Mouse (Mus musculus): ENCODE results near the gene Lpcat2b. TPM values are rescaled to one million over a fixed set of nuclear protein-coding genes. Genes with fewer than 3 reads are reported as not detected.
"Not testable (repeated sequence)": the region's sequence is repeated elsewhere in the genome, so short reads cannot be mapped to it uniquely, and the experiment has no call there.

The Lpcat2b gene
- not detected in 2 replicates for polyA plus RNA-seq (2015; fragmentation: Nextera tagmentation; extraction: Ambion mirVana)

GRCm38 (mm10) chr5:107431249-107431648 is at the start of gene Lpcat2b:
Lpcat2b (plus strand) TSS chr5:107431549.
- WGBS = 79% methylated on average over 3 of the region's 3 CpGs

GRCm38 (mm10) chr5:107386448-107386847 is 44.9 kb upstream of the Lpcat2b start:
- H3K4me2 ChIP-seq (replicated peaks); H3K9me3 ChIP-seq; H3K4me1 ChIP-seq (replicated peaks); H3K9ac ChIP-seq; H3K4me3 ChIP-seq (replicated peaks); H3K27ac ChIP-seq; H3K27me3 ChIP-seq (replicated peaks); ATAC-seq; H3K36me3 ChIP-seq: not testable (repeated sequence)

More at GRCm38 (mm10) chr5:107431249-107431648, at the start of gene Lpcat2b:
- ATAC-seq = no peak
- H3K27me3 ChIP-seq (replicated peaks) = no peaks in the 10 kb centered on the region
- H3K4me3 ChIP-seq (replicated peaks) = no peak within 1 kb of the TSS
- H3K36me3 ChIP-seq = no peaks in the 10 kb centered on the region
- no peak within 1 kb of the TSS for H3K4me2 ChIP-seq (replicated peaks)
- no peaks in the 10 kb centered on the region for H3K4me1 ChIP-seq (replicated peaks)
- no peak within 1 kb of the TSS for H3K27ac ChIP-seq
- H3K9me3 ChIP-seq = no peaks in the 10 kb centered on the region
- no peak within 1 kb of the TSS for H3K9ac ChIP-seq

- H3K36me3 ChIP-seq = no peaks in the 10 kb centered on the region; the same call in 1 of the 2 replicates
- no peaks in the 10 kb centered on the region for H3K4me1 ChIP-seq (replicated peaks)
- whole genome bisulfite sequencing = 91% methylated on average over 1 of the region's 1 CpGs
- no peak overlapping the region for H3K27ac ChIP-seq
- H3K27me3 ChIP-seq (replicated peaks) = no peaks in the 10 kb centered on the region
- H3K9me3 ChIP-seq = no peaks in the 10 kb centered on the region
- H3K4me3 ChIP-seq (replicated peaks) = no peak overlapping the region
- no peak overlapping the region for H3K9ac ChIP-seq
- ATAC-seq = no peak
- no peak overlapping the region for H3K4me2 ChIP-seq (replicated peaks)
Observed at GRCm38 (mm10) chr5:107387788-107388187, 43.6 kb upstream of the Lpcat2b start.

- Histone ChIP-seq H3K4me1 (replicated peaks) (no peaks in the 10 kb centered on the region), H3K9ac (no peak overlapping the region), H3K4me2 (replicated peaks) (no peak overlapping the region), H3K9me3 (no peaks in the 10 kb centered on the region), H3K36me3 (no peaks in the 10 kb centered on the region), H3K4me3 (replicated peaks) (no peak overlapping the region), H3K27ac (no peak overlapping the region), H3K27me3 (replicated peaks) (no peaks in the 10 kb centered on the region)
- WGBS = 93% methylated on average over 2 of the region's 2 CpGs
- ATAC-seq = no peak
Observed at GRCm38 (mm10) chr5:107389373-107389772, 42.0 kb upstream of the Lpcat2b start.

GRCm38 (mm10) chr5:107394437-107394836 is 36.9 kb upstream of the Lpcat2b start:
- H3K9ac ChIP-seq = no peak overlapping the region
- ATAC-seq = no peak
- no peaks in the 10 kb centered on the region for H3K4me1 ChIP-seq (replicated peaks)
- no peaks in the 10 kb centered on the region for H3K9me3 ChIP-seq
- H3K4me3 ChIP-seq (replicated peaks) = no peak overlapping the region
- H3K27ac ChIP-seq = no peak overlapping the region
- H3K27me3 ChIP-seq (replicated peaks) = no peaks in the 10 kb centered on the region
- 72% methylated on average over 2 of the region's 2 CpGs for WGBS
- no peak overlapping the region for H3K4me2 ChIP-seq (replicated peaks)
- no peaks in the 10 kb centered on the region for H3K36me3 ChIP-seq

- 26% methylated on average over 5 of the region's 5 CpGs for WGBS
- no peaks in the 10 kb centered on the region; the same call in 1 of the 2 replicates for H3K4me1 ChIP-seq (replicated peaks)
Observed at GRCm38 (mm10) chr5:107402436-107402835, 28.9 kb upstream of the Lpcat2b start, which contains the start of gene Ephx4. Ephx4 (plus strand) TSS chr5:107402736.

GRCm38 (mm10) chr5:107403011-107403946 is 28.1 kb upstream of the Lpcat2b start:
- peak; percentile 80 for ATAC-seq
- H3K4me1 ChIP-seq (replicated peaks) = no peaks in the 10 kb centered on the region; the same call in 1 of the 2 replicates
- peak overlapping the region; percentile 99 for H3K4me2 ChIP-seq (replicated peaks)
- no peaks in the 10 kb centered on the region for H3K36me3 ChIP-seq
- H3K4me3 ChIP-seq (replicated peaks) = peak overlapping the region; percentile 56
- peaks cover 13% of the 10 kb centered on the region for H3K27me3 ChIP-seq (replicated peaks)
- no peaks in the 10 kb centered on the region for H3K9me3 ChIP-seq
- WGBS = under 1% methylated on average over 80 of the region's 80 CpGs
- H3K9ac ChIP-seq = peak overlapping the region; percentile 46; the same call in 1 of the 2 replicates
- no peak overlapping the region for H3K27ac ChIP-seq

More at GRCm38 (mm10) chr5:107402436-107402835, 28.9 kb upstream of the Lpcat2b start, which contains the start of gene Ephx4:
- peaks cover 13% of the 10 kb centered on the region for H3K27me3 ChIP-seq (replicated peaks)
- H3K36me3 ChIP-seq = no peaks in the 10 kb centered on the region
- peak within 1 kb of the TSS; percentile 99 for H3K4me2 ChIP-seq (replicated peaks)
- peak within 1 kb of the TSS; percentile 46; the same call in 1 of the 2 replicates for H3K9ac ChIP-seq
- ATAC-seq = no peak
- H3K27ac ChIP-seq = no peak within 1 kb of the TSS
- H3K4me3 ChIP-seq (replicated peaks) = peak within 1 kb of the TSS; percentile 56
- H3K9me3 ChIP-seq = no peaks in the 10 kb centered on the region

- Histone ChIP-seq H3K9me3 (no peaks in the 10 kb centered on the region), H3K9ac (peak overlapping the region; percentile 46; the same call in 1 of the 2 replicates), H3K27ac (no peak overlapping the region), H3K36me3 (no peaks in the 10 kb centered on the region), H3K4me1 (replicated peaks) (no peaks in the 10 kb centered on the region; the same call in 1 of the 2 replicates), H3K27me3 (replicated peaks) (peaks cover 13% of the 10 kb centered on the region), H3K4me3 (replicated peaks) (peak overlapping the region; percentile 56), H3K4me2 (replicated peaks) (peak overlapping the region; percentile 99)
- 35% methylated on average over 12 of the region's 12 CpGs for WGBS
- no peak for ATAC-seq
Observed at GRCm38 (mm10) chr5:107403947-107404684, 27.2 kb upstream of the Lpcat2b start.

GRCm38 (mm10) chr5:107405361-107405760 is 26.0 kb upstream of the Lpcat2b start:
- H3K4me3 ChIP-seq (replicated peaks) = no peak overlapping the region
- H3K9me3 ChIP-seq = no peaks in the 10 kb centered on the region
- no peaks in the 10 kb centered on the region for H3K36me3 ChIP-seq
- H3K4me1 ChIP-seq (replicated peaks) = no peaks in the 10 kb centered on the region; the same call in 1 of the 2 replicates
- ATAC-seq = no peak
- H3K4me2 ChIP-seq (replicated peaks) = no peak overlapping the region
- H3K27ac ChIP-seq = no peak overlapping the region
- H3K27me3 ChIP-seq (replicated peaks) = peaks cover 13% of the 10 kb centered on the region
- H3K9ac ChIP-seq = no peak overlapping the region
- 86% methylated on average over 4 of the region's 4 CpGs for WGBS

GRCm38 (mm10) chr5:107410305-107410704 is 21.0 kb upstream of the Lpcat2b start:
- no peak for ATAC-seq
- WGBS = 76% methylated on average over 1 of the region's 1 CpGs
- Histone ChIP-seq H3K36me3 (no peaks in the 10 kb centered on the region), H3K4me1 (replicated peaks) (no peaks in the 10 kb centered on the region), H3K9ac (no peak overlapping the region), H3K27me3 (replicated peaks) (no peaks in the 10 kb centered on the region), H3K4me3 (replicated peaks) (no peak overlapping the region), H3K9me3 (no peaks in the 10 kb centered on the region), H3K27ac (no peak overlapping the region), H3K4me2 (replicated peaks) (no peak overlapping the region)

- Histone ChIP-seq H3K4me2 (replicated peaks) (no peak overlapping the region), H3K4me1 (replicated peaks) (no peaks in the 10 kb centered on the region), H3K27ac (no peak overlapping the region), H3K36me3 (no peaks in the 10 kb centered on the region), H3K9ac (no peak overlapping the region), H3K27me3 (replicated peaks) (no peaks in the 10 kb centered on the region), H3K9me3 (no peaks in the 10 kb centered on the region), H3K4me3 (replicated peaks) (no peak overlapping the region)
- ATAC-seq = no peak
- WGBS = 56% methylated on average over 4 of the region's 4 CpGs
Observed at GRCm38 (mm10) chr5:107411326-107411725, 20.0 kb upstream of the Lpcat2b start.

GRCm38 (mm10) chr5:107412285-107412684 is 19.1 kb upstream of the Lpcat2b start:
- H3K9ac ChIP-seq = no peak overlapping the region
- H3K27me3 ChIP-seq (replicated peaks) = no peaks in the 10 kb centered on the region
- H3K9me3 ChIP-seq = no peaks in the 10 kb centered on the region
- no peaks in the 10 kb centered on the region for H3K36me3 ChIP-seq
- H3K27ac ChIP-seq = no peak overlapping the region
- H3K4me2 ChIP-seq (replicated peaks) = no peak overlapping the region
- no peak overlapping the region for H3K4me3 ChIP-seq (replicated peaks)
- 79% methylated on average over 2 of the region's 2 CpGs for WGBS
- H3K4me1 ChIP-seq (replicated peaks) = no peaks in the 10 kb centered on the region
- no peak for ATAC-seq
